Mouse (Mus musculus) lung, postnatal 0 days (tissue): ENCODE data around the gene Haghl.

Experiments used
- CTCF ChIP-seq: IDR thresholded peaks from 2 replicates; pipeline ENCODE4 v1.5.1; 2016; ENCODE audit warnings: antibody characterized with exemption, mild to moderate bottlenecking
- EP300 ChIP-seq: IDR thresholded peaks from 2 replicates; pipeline ENCODE4 v1.6.1; 2016; ENCODE audit warnings: antibody characterized with exemption, mild to moderate bottlenecking, control low read depth

DNA sequence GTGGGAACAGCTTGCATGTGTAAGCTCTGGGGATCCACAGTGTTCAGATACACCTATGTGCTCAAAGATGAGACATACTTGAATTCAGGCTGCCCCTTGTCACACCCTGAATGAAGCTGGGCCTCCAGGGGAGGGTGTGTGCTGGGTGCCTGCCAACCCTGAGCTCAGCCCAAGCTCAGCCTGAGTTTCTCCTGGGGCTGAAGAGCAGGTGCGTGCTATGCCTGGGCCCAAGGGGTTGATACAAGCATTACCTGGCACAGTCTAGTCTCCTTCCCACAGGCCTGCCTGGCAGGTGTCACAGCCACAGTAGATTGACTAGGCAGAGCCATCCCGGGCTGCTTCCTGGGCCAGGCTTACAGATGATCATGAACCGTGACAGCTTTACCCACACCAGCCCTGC is 49.7 kb downstream of the Haghl start, which contains the start of gene Mslnl:
- TF ChIP-seq CTCF (no peak), EP300 (no peak)
